Mouse (Mus musculus): ENCODE results near the gene B3gnt2. TPM values are rescaled to one million over a fixed set of nuclear protein-coding genes. Genes with fewer than 3 reads are reported as not detected.

The B3gnt2 gene
- polyA plus RNA-seq, 1 experiment from 2014 or later, result 2.0 TPM

GRCm38 (mm10) chr11:22853477-22854157 is 7.1 kb downstream of the B3gnt2 start:
- WGBS, result 54% methylated on average over 2 of the region's 2 CpGs
- no peaks in the 10 kb centered on the region for H3K36me3 ChIP-seq (replicated peaks)
- H3K9ac ChIP-seq, result no peak overlapping the region
- no peaks in the 10 kb centered on the region for H3K9me3 ChIP-seq
- ATAC-seq (replicated peaks), result no peak
- peaks cover 8% of the 10 kb centered on the region for H3K4me1 ChIP-seq
- H3K4me3 ChIP-seq, result no peak overlapping the region
- H3K4me2 ChIP-seq, result no peak overlapping the region
- no peak overlapping the region for H3K27ac ChIP-seq
- peaks cover 23% of the 10 kb centered on the region for H3K27me3 ChIP-seq (replicated peaks)

GRCm38 (mm10) chr11:22852510-22852909 is 8.3 kb downstream of the B3gnt2 start:
- 70% methylated on average over 1 of the region's 1 CpGs for WGBS
- Histone ChIP-seq H3K4me2 (no peak overlapping the region), H3K27ac (no peak overlapping the region), H3K36me3 (replicated peaks) (no peaks in the 10 kb centered on the region), H3K27me3 (replicated peaks) (peaks cover 12% of the 10 kb centered on the region), H3K4me1 (no peaks in the 10 kb centered on the region), H3K9ac (no peak overlapping the region), H3K4me3 (no peak overlapping the region), H3K9me3 (no peaks in the 10 kb centered on the region)
- 0 out of 2 replicates have a peak, but pooled peaks have one; percentile 11 for ATAC-seq (replicated peaks)

- no peaks in the 10 kb centered on the region for H3K4me1 ChIP-seq
Measured at GRCm38 (mm10) chr11:22851416-22851815, 9.3 kb downstream of the B3gnt2 start.

GRCm38 (mm10) chr11:22850077-22850476 is 10.7 kb downstream of the B3gnt2 start:
- ATAC-seq (replicated peaks), result no peak
- WGBS, result 84% methylated on average over 4 of the region's 4 CpGs
- H3K9me3 ChIP-seq, result no peaks in the 10 kb centered on the region
- H3K36me3 ChIP-seq (replicated peaks), result no peaks in the 10 kb centered on the region
- no peaks in the 10 kb centered on the region for H3K4me1 ChIP-seq
- no peak overlapping the region for H3K4me2 ChIP-seq
- H3K27ac ChIP-seq, result no peak overlapping the region
- H3K4me3 ChIP-seq, result no peak overlapping the region
- no peaks in the 10 kb centered on the region for H3K27me3 ChIP-seq (replicated peaks)
- H3K9ac ChIP-seq, result no peak overlapping the region

More at GRCm38 (mm10) chr11:22851416-22851815, 9.3 kb downstream of the B3gnt2 start:
- Histone ChIP-seq H3K9me3 (no peaks in the 10 kb centered on the region), H3K4me3 (no peak overlapping the region), H3K36me3 (replicated peaks) (no peaks in the 10 kb centered on the region), H3K27me3 (replicated peaks) (peaks cover under 1% of the 10 kb centered on the region), H3K9ac (no peak overlapping the region), H3K27ac (no peak overlapping the region), H3K4me2 (no peak overlapping the region)
- WGBS, result 36% methylated on average over 4 of the region's 4 CpGs
- no peak for ATAC-seq (replicated peaks)

- ATAC-seq (replicated peaks), result no peak
Measured at GRCm38 (mm10) chr11:22848649-22849195, 12.0 kb downstream of the B3gnt2 start.

GRCm38 (mm10) chr11:22847732-22848648 is 12.8 kb downstream of the B3gnt2 start:
- Histone ChIP-seq H3K27ac (no peak overlapping the region), H3K27me3 (replicated peaks) (no peaks in the 10 kb centered on the region), H3K9ac (no peak overlapping the region), H3K4me3 (no peak overlapping the region), H3K4me1 (no peaks in the 10 kb centered on the region), H3K9me3 (no peaks in the 10 kb centered on the region), H3K36me3 (replicated peaks) (no peaks in the 10 kb centered on the region), H3K4me2 (no peak overlapping the region)
- no peak for ATAC-seq (replicated peaks)
- WGBS, result 73% methylated on average over 8 of the region's 8 CpGs

More at GRCm38 (mm10) chr11:22848649-22849195, 12.0 kb downstream of the B3gnt2 start:
- Histone ChIP-seq H3K4me2 (no peak overlapping the region), H3K9ac (no peak overlapping the region), H3K9me3 (no peaks in the 10 kb centered on the region), H3K36me3 (replicated peaks) (no peaks in the 10 kb centered on the region), H3K4me1 (no peaks in the 10 kb centered on the region), H3K27ac (no peak overlapping the region), H3K27me3 (replicated peaks) (no peaks in the 10 kb centered on the region), H3K4me3 (no peak overlapping the region)
- WGBS, result 91% methylated on average over 5 of the region's 5 CpGs

- 69% methylated on average over 8 of the region's 8 CpGs for WGBS
- no peaks in the 10 kb centered on the region for H3K27me3 ChIP-seq (replicated peaks)
- H3K27ac ChIP-seq, result no peak overlapping the region
- H3K4me1 ChIP-seq, result no peaks in the 10 kb centered on the region
- ATAC-seq (replicated peaks), result no peak
- no peaks in the 10 kb centered on the region for H3K36me3 ChIP-seq (replicated peaks)
- H3K4me3 ChIP-seq, result no peak overlapping the region
- H3K4me2 ChIP-seq, result no peak overlapping the region
- H3K9me3 ChIP-seq, result no peaks in the 10 kb centered on the region
- H3K9ac ChIP-seq, result no peak overlapping the region
Measured at GRCm38 (mm10) chr11:22846960-22847731, 13.6 kb downstream of the B3gnt2 start.

- no peak overlapping the region for H3K27ac ChIP-seq
- 49% methylated on average over 6 of the region's 6 CpGs for WGBS
- H3K9ac ChIP-seq, result no peak overlapping the region
- H3K4me2 ChIP-seq, result no peak overlapping the region
- H3K36me3 ChIP-seq (replicated peaks), result no peaks in the 10 kb centered on the region
- no peak overlapping the region for H3K4me3 ChIP-seq
- H3K27me3 ChIP-seq (replicated peaks), result no peaks in the 10 kb centered on the region
- no peaks in the 10 kb centered on the region for H3K4me1 ChIP-seq
- H3K9me3 ChIP-seq, result no peaks in the 10 kb centered on the region
- no peak for ATAC-seq (replicated peaks)
Measured at GRCm38 (mm10) chr11:22846093-22846835, 14.5 kb downstream of the B3gnt2 start.

GRCm38 (mm10) chr11:22844754-22845718 is 15.7 kb downstream of the B3gnt2 start:
- ATAC-seq (replicated peaks), result no peak
- H3K27ac ChIP-seq, result no peak overlapping the region
- H3K9ac ChIP-seq, result no peak overlapping the region
- WGBS, result 87% methylated on average over 4 of the region's 4 CpGs
- H3K27me3 ChIP-seq (replicated peaks), result no peaks in the 10 kb centered on the region
- no peaks in the 10 kb centered on the region for H3K36me3 ChIP-seq (replicated peaks)
- H3K4me3 ChIP-seq, result no peak overlapping the region
- H3K4me2 ChIP-seq, result no peak overlapping the region
- H3K9me3 ChIP-seq, result no peaks in the 10 kb centered on the region
- no peaks in the 10 kb centered on the region for H3K4me1 ChIP-seq

- WGBS, result 59% methylated on average over 3 of the region's 3 CpGs
- Histone ChIP-seq H3K4me3 (no peak overlapping the region), H3K4me1 (no peaks in the 10 kb centered on the region), H3K9me3 (no peaks in the 10 kb centered on the region), H3K36me3 (replicated peaks) (no peaks in the 10 kb centered on the region), H3K27ac (no peak overlapping the region), H3K9ac (no peak overlapping the region), H3K27me3 (replicated peaks) (no peaks in the 10 kb centered on the region), H3K4me2 (no peak overlapping the region)
- no peak for ATAC-seq (replicated peaks)
Measured at GRCm38 (mm10) chr11:22839456-22839855, 21.3 kb downstream of the B3gnt2 start.
